Mouse (Mus musculus) stomach, embryonic 15.5 days (tissue): ENCODE measurements around the gene Nfe2l3. TPM values are rescaled to one million over a fixed set of nuclear protein-coding genes. Genes with fewer than 3 reads are reported as not detected.

ENCODE experiments used
- ATAC-seq: fragments of 200-750 bp; cut with Nextera tagmentation; 2 replicates; pipeline ENCODE4 v1.8.0; 2017; ENCODE audit warnings: low read depth, moderate number of reproducible peaks, moderate TSS enrichment; ENCODE audit not compliant: insufficient read depth, low FRiP score
- H3K27ac ChIP-seq: fragments of 300-500 bp; sonication (generic); 2 replicates; pipeline ENCODE4 v1.5.1; 2015; ENCODE audit warnings: mild to moderate bottlenecking, inconsistent platforms
- H3K27me3 ChIP-seq: fragments of 300-500 bp; sonication (generic); replicated peaks from 2 replicates; pipeline ENCODE4 v1.6.1; 2015; ENCODE audit warnings: inconsistent platforms
- H3K36me3 ChIP-seq: fragments of 300-500 bp; sonication (generic); 2 replicates; pipeline ENCODE4 v1.6.1; 2015; ENCODE audit warnings: inconsistent platforms
- H3K4me1 ChIP-seq: fragments of 300-500 bp; sonication (generic); 2 replicates; pipeline ENCODE4 v1.6.1; 2015; ENCODE audit warnings: inconsistent platforms
- H3K4me2 ChIP-seq: fragments of 300-500 bp; sonication (generic); 2 replicates; pipeline ENCODE4 v1.6.1; 2015; ENCODE audit warnings: mild to moderate bottlenecking, inconsistent platforms
- H3K4me3 ChIP-seq: fragments of 300-500 bp; sonication (generic); replicated peaks from 2 replicates; pipeline ENCODE4 v1.5.1; 2015; ENCODE audit warnings: inconsistent platforms
- H3K9ac ChIP-seq: fragments of 300-500 bp; sonication (generic); 2 replicates; pipeline ENCODE4 v1.6.1; 2015; ENCODE audit warnings: inconsistent platforms
- H3K9me3 ChIP-seq: fragments of 300-500 bp; sonication (generic); 2 replicates; pipeline ENCODE4 v1.6.1; 2016; ENCODE audit warnings: inconsistent platforms
- WGBS: fragments of 180-500 bp; shearing (Covaris S2); methylation state at CpG from one replicate; pipeline ENCODE4 v1.1.7; 2015; 5-methylcytosine and 5-hydroxymethylcytosine counted together
- polyA plus RNA-seq: library from polyadenylated mRNA; unstranded; fragments of >200 nt; fragmentation: Nextera tagmentation; extraction: Ambion mirVana; gene quantifications from 2 replicates; pipeline ENCODE4 v1.2.1, GENCODE M21; 2015

Gene Nfe2l3
- polyA plus RNA-seq, 1 experiment from 2014 or later, result 9.4 TPM

- no peaks in the 10 kb centered on the region for H3K4me1 ChIP-seq
- no peak overlapping the region for H3K9ac ChIP-seq
- H3K4me3 ChIP-seq, result no peak overlapping the region
- no peak overlapping the region for H3K27ac ChIP-seq
- 57% methylated on average over 8 of the region's 8 CpGs for WGBS
- H3K4me2 ChIP-seq, result no peak overlapping the region
- no peaks in the 10 kb centered on the region for H3K9me3 ChIP-seq
- H3K27me3 ChIP-seq, result no peaks in the 10 kb centered on the region
- H3K36me3 ChIP-seq, result no peaks in the 10 kb centered on the region
- no peak; the same call in 1 of the 2 replicates for ATAC-seq
These were observed 65.0 kb downstream of the Nfe2l3 start for GRCm38 (mm10) chr6:51497321-51498111.

GRCm38 (mm10) chr6:51505671-51506070 is 73.2 kb downstream of the Nfe2l3 start:
- Histone ChIP-seq H3K36me3 (no peaks in the 10 kb centered on the region), H3K27ac (no peak overlapping the region), H3K4me2 (no peak overlapping the region), H3K9me3 (no peaks in the 10 kb centered on the region), H3K27me3 (no peaks in the 10 kb centered on the region), H3K9ac (no peak overlapping the region), H3K4me3 (no peak overlapping the region), H3K4me1 (no peaks in the 10 kb centered on the region)
- WGBS, result 59% methylated on average over 1 of the region's 1 CpGs
- ATAC-seq, result peak; percentile 63

GRCm38 (mm10) chr6:51507556-51507955 is 75.1 kb downstream of the Nfe2l3 start:
- H3K9ac ChIP-seq, result no peak overlapping the region
- no peaks in the 10 kb centered on the region for H3K4me1 ChIP-seq
- no peak overlapping the region for H3K4me2 ChIP-seq
- H3K4me3 ChIP-seq, result no peak overlapping the region
- no peaks in the 10 kb centered on the region for H3K27me3 ChIP-seq
- ATAC-seq, result no peak
- no peaks in the 10 kb centered on the region for H3K9me3 ChIP-seq
- H3K36me3 ChIP-seq, result no peaks in the 10 kb centered on the region
- WGBS, result 71% methylated on average over 2 of the region's 2 CpGs
- H3K27ac ChIP-seq, result no peak overlapping the region

Other genes with a start within 250 kb of the Nfe2l3 start
- gene Hnrnpa2b1, start 37.2 kb downstream of the Nfe2l3 start, polyA plus RNA-seq, result 1,728 and 1,813 TPM in 2 replicates
- gene Cbx3, start 37.7 kb downstream of the Nfe2l3 start, polyA plus RNA-seq, result 410 and 426 TPM in 2 replicates
- 15.8 and 16.3 TPM in 2 replicates for gene Snx10, start 91.2 kb downstream of the Nfe2l3 start, polyA plus RNA-seq